Mouse (Mus musculus) T-cell, adult 66 days (primary cell): ENCODE results near the gene Bet1. TPM values are rescaled to one million over a fixed set of nuclear protein-coding genes. Genes with fewer than 3 reads are reported as not detected.

Experiments used
- total RNA-seq, 2 experiments: library from RNA; stranded (reverse); gene quantifications; 3 replicates in 1 of 2; 4 replicates in 1 of 2; pipeline ENCODE4 v1.2.4; 2023

The Bet1 gene
- 10 to 100 TPM; 13.2 to 17.4 TPM for total RNA-seq

DNA sequence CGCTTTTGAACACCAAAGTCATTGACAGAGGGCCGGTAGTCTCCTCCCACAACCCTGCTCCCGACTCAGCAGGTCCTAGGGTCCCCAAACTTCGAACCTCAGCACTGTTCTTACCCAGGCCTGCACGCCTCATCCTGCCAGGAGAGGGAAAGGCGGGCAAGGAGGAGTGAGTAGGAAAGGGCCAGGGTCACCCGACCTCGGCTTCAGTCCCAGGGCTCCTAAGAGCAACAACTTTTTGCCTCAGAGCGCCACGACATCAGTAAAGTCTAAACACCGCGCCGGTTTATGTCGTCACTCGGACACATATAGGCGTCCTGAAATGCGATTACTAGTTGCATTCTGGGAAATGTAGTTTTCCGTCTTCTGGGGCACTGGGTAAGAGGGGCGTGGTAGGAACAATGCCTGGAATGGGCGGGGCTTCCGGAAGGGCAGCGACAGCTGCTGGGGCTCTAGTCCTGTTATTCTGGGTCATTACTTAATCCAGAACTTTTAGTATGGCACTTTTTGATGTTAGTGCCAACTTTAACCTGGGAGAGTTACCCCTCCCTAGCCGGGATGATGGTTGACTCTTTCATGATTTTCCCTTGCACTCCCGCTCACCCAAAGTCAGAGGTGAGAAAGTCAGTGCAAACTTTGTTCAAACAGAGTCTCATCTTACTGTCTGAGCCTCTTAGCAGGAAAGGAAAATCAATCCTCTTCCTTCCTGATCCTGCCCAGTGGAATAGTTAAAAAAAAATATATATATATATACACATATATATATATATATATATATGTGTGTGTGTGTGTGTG, at the start of gene Bet1:
Gene Bet1, minus strand, starts transcription at position 310 of the 792 bp plus-strand sequence.

Other genes starting within 250 kb of the Bet1 start
- gene Tfpi2, start 98.1 kb downstream of the Bet1 start, total RNA-seq, result not detected
- gene Gngt1, start 93.2 kb downstream of the Bet1 start, total RNA-seq, result not detected
- not detected for gene Gng11, start 83.1 kb downstream of the Bet1 start, total RNA-seq